Mouse (Mus musculus): ENCODE data around the gene Cenpb. TPM values are rescaled to one million over a fixed set of nuclear protein-coding genes. Genes with fewer than 3 reads are reported as not detected.

Cenpb gene
- polyA plus RNA-seq, 1 experiment from 2014 or later = 6.8 TPM

DNA sequence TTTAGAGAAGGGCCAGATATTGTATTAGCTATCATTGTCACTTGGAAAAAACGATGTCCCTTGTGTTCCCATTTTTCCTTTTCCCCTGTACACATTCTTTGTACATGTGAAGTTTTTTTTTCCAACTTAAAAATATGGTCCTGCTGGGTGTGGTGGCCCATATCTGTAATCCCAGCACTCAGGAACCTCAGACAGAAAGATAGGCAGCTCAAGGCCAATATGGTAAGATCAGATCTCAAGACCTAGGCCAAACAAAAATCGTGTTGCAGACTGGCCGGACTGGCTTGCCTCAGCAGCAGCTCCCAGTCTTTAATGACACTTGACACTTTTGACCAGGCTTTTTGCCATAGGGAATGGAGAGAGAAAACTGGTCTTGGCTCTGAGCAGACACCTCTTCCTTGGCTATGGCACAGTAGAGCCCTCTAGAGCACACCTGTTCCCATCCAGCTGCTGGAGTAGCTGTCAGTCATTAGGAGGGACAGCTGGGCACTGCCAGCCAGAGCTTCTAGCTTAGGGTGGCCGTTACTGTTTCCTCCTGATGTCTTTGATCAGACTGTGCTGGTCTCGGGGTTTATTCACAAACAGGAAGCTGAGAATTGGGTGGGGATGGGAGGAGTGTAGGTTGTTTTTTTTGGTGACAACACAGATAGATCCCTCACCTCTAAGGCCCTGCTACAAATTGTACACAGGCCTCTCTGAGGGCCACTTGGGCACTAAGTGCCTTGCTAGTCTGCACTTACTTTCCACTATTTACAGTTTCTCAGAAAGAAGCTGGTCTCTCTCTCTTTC is 9.8 kb upstream of the Cenpb start:
- no peak for ATAC-seq (ENCODE audit: insufficient number of reproducible peaks, low FRiP score, low TSS enrichment, low read depth)
- peaks cover 5% of the 10 kb centered on the region for H3K36me3 ChIP-seq (ENCODE audit: control insufficient read depth, insufficient read depth, low read length)
- DNase-seq (ENCODE audit: low spot score) = no peak
- H3K9ac ChIP-seq (ENCODE audit: low read length) = no peak overlapping the region
- H3K9me3 ChIP-seq (ENCODE audit: control insufficient read depth, low read length) = no peaks in the 10 kb centered on the region
- peaks cover 23% of the 10 kb centered on the region for H3K4me1 ChIP-seq (ENCODE audit: control insufficient read depth, insufficient read depth, low read length)
- WGBS = 54% methylated on average over 5 of the region's 5 CpGs
- H3K27me3 ChIP-seq (ENCODE audit: control insufficient read depth, insufficient read depth, low read length) = no peaks in the 10 kb centered on the region
- no peak overlapping the region for H3K4me3 ChIP-seq (ENCODE audit: low read depth, low read length)
- H3K27ac ChIP-seq (replicated peaks; ENCODE audit: low read depth, low read length) = no peak overlapping the region
- H3K4me2 ChIP-seq (ENCODE audit: low read depth, severe bottlenecking) = no peak overlapping the region

DNA sequence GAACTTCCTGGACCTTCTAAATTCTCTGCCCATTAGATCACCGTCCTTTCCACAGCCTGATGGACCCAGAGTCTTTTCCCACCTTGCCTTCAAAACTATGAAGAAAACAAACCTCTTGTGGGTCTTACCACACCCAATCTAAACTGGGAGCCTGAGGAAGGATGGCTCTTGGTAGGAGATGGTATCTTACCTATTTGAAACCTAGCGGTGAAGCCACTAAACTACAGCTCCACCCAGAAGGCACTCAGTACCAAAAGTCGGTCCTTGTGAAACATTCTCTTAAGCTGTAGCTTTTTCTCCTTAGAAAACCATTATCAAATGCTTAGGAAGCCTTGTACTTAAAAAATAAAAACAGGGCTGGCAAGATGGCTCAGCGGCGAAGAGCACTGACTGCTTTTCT is 8.4 kb upstream of the Cenpb start:
- H3K4me2 ChIP-seq (ENCODE audit: low read depth, severe bottlenecking) = no peak overlapping the region
- H3K27ac ChIP-seq (replicated peaks; ENCODE audit: low read depth, low read length) = no peak overlapping the region
- H3K4me1 ChIP-seq (ENCODE audit: control insufficient read depth, insufficient read depth, low read length) = peaks cover 23% of the 10 kb centered on the region
- H3K36me3 ChIP-seq (ENCODE audit: control insufficient read depth, insufficient read depth, low read length) = no peaks in the 10 kb centered on the region; the same call in 1 of the 2 replicates
- ATAC-seq (ENCODE audit: insufficient number of reproducible peaks, low FRiP score, low TSS enrichment, low read depth) = no peak
- H3K27me3 ChIP-seq (ENCODE audit: control insufficient read depth, insufficient read depth, low read length) = no peaks in the 10 kb centered on the region
- H3K4me3 ChIP-seq (ENCODE audit: low read depth, low read length) = no peak overlapping the region; the same call in 1 of the 2 replicates
- H3K9ac ChIP-seq (ENCODE audit: low read length) = no peak overlapping the region
- 93% methylated on average over 5 of the region's 5 CpGs for WGBS
- H3K9me3 ChIP-seq (ENCODE audit: control insufficient read depth, low read length) = no peaks in the 10 kb centered on the region
- DNase-seq (ENCODE audit: low spot score) = no peak

DNA sequence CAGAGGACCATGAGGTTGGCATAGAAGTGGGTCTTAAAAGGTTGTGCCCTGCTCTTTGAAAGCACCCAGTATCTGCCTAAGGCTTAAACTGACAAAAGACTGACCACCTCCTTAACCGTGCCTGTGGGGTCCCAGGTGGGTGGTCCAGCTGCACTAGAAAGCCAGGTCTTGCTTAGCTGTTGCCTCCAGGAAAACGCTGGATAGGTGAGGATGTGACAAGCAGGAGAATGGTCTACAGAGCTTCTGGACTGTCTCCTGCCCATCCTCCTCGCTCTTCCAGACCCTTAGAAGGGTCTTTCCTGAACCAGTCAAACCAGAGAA is 7.7 kb upstream of the Cenpb start:
- ATAC-seq (ENCODE audit: insufficient number of reproducible peaks, low FRiP score, low TSS enrichment, low read depth) = no peak

DNA sequence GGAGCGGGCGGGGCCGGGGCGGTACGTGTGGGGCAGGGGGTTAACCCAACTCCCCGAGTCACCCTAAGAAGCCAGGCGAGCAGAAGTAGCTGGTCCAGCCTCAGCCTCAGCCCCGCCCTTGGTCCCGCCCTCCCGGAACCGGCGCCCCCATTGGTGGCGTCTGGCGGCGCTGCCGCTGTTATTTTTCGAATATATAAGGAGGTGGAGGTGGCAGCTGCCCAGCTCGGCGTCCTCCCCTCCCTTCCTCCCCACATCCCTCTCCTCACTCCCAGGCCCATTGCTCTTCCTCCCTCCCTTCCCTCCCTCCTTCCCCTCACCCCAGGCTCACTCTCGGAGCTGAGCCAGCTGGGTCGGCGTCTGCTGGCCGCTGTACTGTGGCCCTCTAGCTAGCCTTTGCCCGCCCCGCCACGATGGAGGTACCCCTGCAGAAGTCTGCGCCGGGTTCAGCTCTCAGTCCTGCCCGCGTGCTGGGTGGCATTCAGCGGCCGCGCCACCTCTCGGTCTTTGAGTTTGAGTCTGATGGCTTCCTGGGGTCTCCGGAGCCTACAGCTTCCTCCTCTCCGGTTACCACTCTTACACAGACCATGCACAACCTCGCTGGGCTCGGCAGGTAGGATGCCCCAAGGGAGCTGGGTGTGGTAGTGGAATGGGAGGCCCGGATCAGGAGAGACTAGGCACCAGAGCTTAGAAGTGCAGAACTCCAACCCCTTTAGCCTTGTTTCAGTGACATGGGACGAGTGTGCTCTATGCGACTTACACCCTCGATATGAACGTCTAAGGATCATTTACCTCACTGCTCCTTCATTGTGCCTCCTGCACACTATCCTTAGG is 7.1 kb upstream of the Cenpb start, which contains the start of the genes Cdc25b and Spef1:
Cdc25b (plus strand) TSS at position 179 of the 831 bp plus-strand sequence.
Spef1 (minus strand) TSS at position 512 of the 831 bp plus-strand sequence.
- Histone ChIP-seq H3K4me3 (ENCODE audit: low read depth, low read length) (peak within 1 kb of the TSS; percentile 62), H3K4me1 (ENCODE audit: control insufficient read depth, insufficient read depth, low read length) (peaks cover 23% of the 10 kb centered on the region), H3K27me3 (ENCODE audit: control insufficient read depth, insufficient read depth, low read length) (no peaks in the 10 kb centered on the region), H3K9ac (ENCODE audit: low read length) (peak within 1 kb of the TSS; percentile 73), H3K4me2 (ENCODE audit: low read depth, severe bottlenecking) (peak within 1 kb of the TSS; percentile 86), H3K27ac (replicated peaks; ENCODE audit: low read depth, low read length) (0 out of 2 replicates have a peak within 1 kb of the TSS, but pooled peaks have one; percentile 30), H3K36me3 (ENCODE audit: control insufficient read depth, insufficient read depth, low read length) (no peaks in the 10 kb centered on the region; the same call in 1 of the 2 replicates), H3K9me3 (ENCODE audit: control insufficient read depth, low read length) (no peaks in the 10 kb centered on the region)
- WGBS = under 1% methylated on average over 43 of the region's 43 CpGs
- DNase-seq (ENCODE audit: low spot score) (peak; percentile 93), ATAC-seq (ENCODE audit: insufficient number of reproducible peaks, low FRiP score, low TSS enrichment, low read depth) (peak; percentile 81)

More for the DNA sequence above, 7.7 kb upstream of the Cenpb start:
- peak overlapping the region; percentile 73 for H3K9ac ChIP-seq (ENCODE audit: low read length)
- no peak overlapping the region for H3K27ac ChIP-seq (replicated peaks; ENCODE audit: low read depth, low read length)
- H3K9me3 ChIP-seq (ENCODE audit: control insufficient read depth, low read length) = no peaks in the 10 kb centered on the region
- H3K27me3 ChIP-seq (ENCODE audit: control insufficient read depth, insufficient read depth, low read length) = no peaks in the 10 kb centered on the region
- H3K4me1 ChIP-seq (ENCODE audit: control insufficient read depth, insufficient read depth, low read length) = peaks cover 23% of the 10 kb centered on the region
- H3K4me2 ChIP-seq (ENCODE audit: low read depth, severe bottlenecking) = peak overlapping the region; percentile 86
- 27% methylated on average over 3 of the region's 3 CpGs for WGBS
- H3K4me3 ChIP-seq (ENCODE audit: low read depth, low read length) = peak overlapping the region; percentile 62
- H3K36me3 ChIP-seq (ENCODE audit: control insufficient read depth, insufficient read depth, low read length) = no peaks in the 10 kb centered on the region; the same call in 1 of the 2 replicates
- DNase-seq (ENCODE audit: low spot score) = peak; percentile 47

DNA sequence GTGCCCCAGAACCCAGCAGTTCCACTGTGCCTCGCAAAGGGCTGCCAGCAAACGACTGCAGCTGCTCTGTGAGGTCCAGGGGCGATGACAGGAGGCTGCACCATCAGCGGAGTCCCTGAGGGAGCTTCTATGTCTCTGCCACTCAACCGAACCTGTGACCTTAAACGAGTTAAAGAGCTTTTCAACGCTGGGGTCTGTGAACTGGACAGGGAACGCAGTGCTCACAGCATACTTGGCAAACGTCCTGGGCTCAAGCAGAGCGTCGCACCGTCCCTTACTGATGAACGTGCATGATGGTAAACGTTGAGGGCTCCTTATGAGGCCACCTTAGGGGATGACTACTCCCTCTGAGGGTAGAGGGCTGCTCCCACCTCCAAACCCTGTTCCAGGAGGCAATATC is 6.5 kb upstream of the Cenpb start:
- peak overlapping the region; percentile 73; the same call in 1 of the 2 replicates for H3K9ac ChIP-seq (ENCODE audit: low read length)
- H3K4me1 ChIP-seq (ENCODE audit: control insufficient read depth, insufficient read depth, low read length) = peaks cover 23% of the 10 kb centered on the region
- H3K27me3 ChIP-seq (ENCODE audit: control insufficient read depth, insufficient read depth, low read length) = no peaks in the 10 kb centered on the region
- H3K4me2 ChIP-seq (ENCODE audit: low read depth, severe bottlenecking) = peak overlapping the region; percentile 86
- 0 out of 2 replicates have a peak overlapping the region, but pooled peaks have one; percentile 4 for H3K27ac ChIP-seq (replicated peaks; ENCODE audit: low read depth, low read length)
- H3K4me3 ChIP-seq (ENCODE audit: low read depth, low read length) = peak overlapping the region; percentile 62
- peak; percentile 10; the same call in 1 of the 2 replicates for ATAC-seq (ENCODE audit: insufficient number of reproducible peaks, low FRiP score, low TSS enrichment, low read depth)
- no peak for DNase-seq (ENCODE audit: low spot score)
- 4% methylated on average over 14 of the region's 14 CpGs for WGBS
- no peaks in the 10 kb centered on the region for H3K36me3 ChIP-seq (ENCODE audit: control insufficient read depth, insufficient read depth, low read length)
- no peaks in the 10 kb centered on the region for H3K9me3 ChIP-seq (ENCODE audit: control insufficient read depth, low read length)

DNA sequence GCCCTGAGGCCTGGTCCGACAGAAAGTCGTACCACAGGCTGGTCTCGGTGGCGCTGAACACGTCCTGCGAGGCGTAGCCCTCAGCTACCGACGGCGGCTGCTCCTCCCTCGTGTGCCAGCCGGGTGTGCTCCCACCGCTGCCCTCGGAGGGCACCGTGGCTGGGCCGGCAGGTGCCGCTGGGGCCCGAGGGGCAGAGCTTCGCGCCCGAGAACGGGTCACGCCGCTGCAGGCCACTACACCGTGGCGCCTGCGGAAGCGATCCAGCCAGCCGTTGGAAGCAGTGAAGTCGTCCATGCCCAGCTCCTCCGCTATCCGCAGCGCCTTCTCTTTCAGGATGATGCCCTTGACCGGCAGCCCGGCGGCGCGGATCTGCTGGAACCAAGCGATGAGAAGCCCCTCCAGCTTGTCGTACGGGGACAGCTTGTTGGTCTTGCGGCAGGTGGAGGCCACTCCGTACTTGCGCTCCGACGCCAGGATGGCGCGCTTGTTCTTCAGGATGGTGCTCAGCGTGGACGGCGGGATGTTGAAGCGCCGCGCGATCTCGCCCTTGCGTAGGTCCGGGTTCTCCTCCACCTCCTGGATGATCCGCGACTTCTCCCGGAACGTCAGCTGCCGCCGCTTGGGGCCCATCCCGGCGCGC is 501 bp downstream of the Cenpb start:
- Histone ChIP-seq H3K27ac (replicated peaks; ENCODE audit: low read depth, low read length) (peak overlapping the region; percentile 81), H3K4me1 (ENCODE audit: control insufficient read depth, insufficient read depth, low read length) (peaks cover 23% of the 10 kb centered on the region), H3K4me3 (ENCODE audit: low read depth, low read length) (peak overlapping the region; percentile 75), H3K9me3 (ENCODE audit: control insufficient read depth, low read length) (no peaks in the 10 kb centered on the region), H3K36me3 (ENCODE audit: control insufficient read depth, insufficient read depth, low read length) (no peaks in the 10 kb centered on the region), H3K4me2 (ENCODE audit: low read depth, severe bottlenecking) (peak overlapping the region; percentile 99), H3K27me3 (ENCODE audit: control insufficient read depth, insufficient read depth, low read length) (no peaks in the 10 kb centered on the region), H3K9ac (ENCODE audit: low read length) (peak overlapping the region; percentile 98)
- WGBS = under 1% methylated on average over 67 of the region's 67 CpGs
- ATAC-seq (ENCODE audit: insufficient number of reproducible peaks, low FRiP score, low TSS enrichment, low read depth) (peak; percentile 58; the same call in 1 of the 2 replicates), DNase-seq (ENCODE audit: low spot score) (peak; percentile 75)

DNA sequence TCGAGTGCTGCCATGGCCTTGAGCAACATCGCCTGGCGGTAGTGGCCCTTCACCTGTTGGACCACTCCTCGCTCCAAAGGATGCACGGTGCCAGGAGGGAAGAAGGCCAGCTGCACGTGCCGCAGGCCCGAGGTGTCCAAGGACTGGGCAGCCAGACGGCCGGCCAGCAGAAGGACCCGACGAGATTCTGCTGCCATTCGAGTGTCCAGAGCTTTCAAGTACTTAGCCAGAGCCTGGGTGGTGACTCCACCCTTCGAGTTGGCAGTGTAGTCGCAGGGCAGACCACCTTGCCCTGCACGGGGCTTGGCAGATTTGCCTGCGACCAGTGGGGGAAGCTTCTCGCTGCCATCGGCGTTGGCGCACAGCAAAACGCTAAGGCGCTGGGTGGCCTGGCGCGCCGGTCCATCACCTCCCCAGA is 1.0 kb downstream of the Cenpb start:
- ATAC-seq (ENCODE audit: insufficient number of reproducible peaks, low FRiP score, low TSS enrichment, low read depth) = no peak
- H3K4me1 ChIP-seq (ENCODE audit: control insufficient read depth, insufficient read depth, low read length) = peaks cover 24% of the 10 kb centered on the region
- peak overlapping the region; percentile 98 for H3K9ac ChIP-seq (ENCODE audit: low read length)
- no peak overlapping the region for H3K27ac ChIP-seq (replicated peaks; ENCODE audit: low read depth, low read length)
- no peaks in the 10 kb centered on the region for H3K36me3 ChIP-seq (ENCODE audit: control insufficient read depth, insufficient read depth, low read length)
- H3K4me2 ChIP-seq (ENCODE audit: low read depth, severe bottlenecking) = peak overlapping the region; percentile 99
- no peaks in the 10 kb centered on the region for H3K9me3 ChIP-seq (ENCODE audit: control insufficient read depth, low read length)
- WGBS = 44% methylated on average over 26 of the region's 26 CpGs
- peak overlapping the region; percentile 75 for H3K4me3 ChIP-seq (ENCODE audit: low read depth, low read length)
- H3K27me3 ChIP-seq (ENCODE audit: control insufficient read depth, insufficient read depth, low read length) = no peaks in the 10 kb centered on the region
- peak; percentile 44 for DNase-seq (ENCODE audit: low spot score)

DNA sequence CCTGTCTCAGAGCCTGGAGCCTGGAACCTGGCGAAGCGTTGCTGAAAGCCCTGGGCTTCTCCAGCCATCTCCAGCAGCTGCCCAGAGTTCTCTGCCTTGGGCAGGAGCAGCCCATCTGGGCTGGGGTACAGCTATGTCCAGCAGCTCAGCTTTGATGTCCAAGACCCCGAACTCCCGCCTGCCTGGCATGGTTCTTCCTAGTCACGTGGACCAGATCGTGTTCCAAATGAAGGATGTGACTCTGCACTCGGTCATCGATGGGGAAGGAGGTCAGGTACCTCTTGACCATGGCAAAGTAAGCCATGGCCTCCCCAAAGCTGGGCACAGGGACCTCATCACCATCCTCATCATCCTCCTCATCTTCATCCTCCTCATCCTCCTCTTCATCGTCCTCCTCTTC is 1.9 kb downstream of the Cenpb start:
- peaks cover 7% of the 10 kb centered on the region for H3K27me3 ChIP-seq (ENCODE audit: control insufficient read depth, insufficient read depth, low read length)
- no peak for ATAC-seq (ENCODE audit: insufficient number of reproducible peaks, low FRiP score, low TSS enrichment, low read depth)
- H3K4me3 ChIP-seq (ENCODE audit: low read depth, low read length) = peak overlapping the region; percentile 7; the same call in 1 of the 2 replicates
- peaks cover 24% of the 10 kb centered on the region for H3K4me1 ChIP-seq (ENCODE audit: control insufficient read depth, insufficient read depth, low read length)
- peak overlapping the region; percentile 99 for H3K4me2 ChIP-seq (ENCODE audit: low read depth, severe bottlenecking)
- no peak overlapping the region for H3K27ac ChIP-seq (replicated peaks; ENCODE audit: low read depth, low read length)
- no peaks in the 10 kb centered on the region for H3K9me3 ChIP-seq (ENCODE audit: control insufficient read depth, low read length)
- no peak overlapping the region for H3K9ac ChIP-seq (ENCODE audit: low read length)
- WGBS = 91% methylated on average over 9 of the region's 9 CpGs
- H3K36me3 ChIP-seq (ENCODE audit: control insufficient read depth, insufficient read depth, low read length) = no peaks in the 10 kb centered on the region
- DNase-seq (ENCODE audit: low spot score) = no peak

Measured in limb, embryonic 11.5 days (tissue).